Mouse (Mus musculus) liver, embryonic 14.5 days (tissue): ENCODE data around the gene Slc16a9. TPM values are rescaled to one million over a fixed set of nuclear protein-coding genes. Genes with fewer than 3 reads are reported as not detected.
A peak's percentile ranks its signal among the peaks of the same experiment; 100 is the strongest.

ENCODE experiments used
- ATAC-seq: fragments of 200-750 bp; cut with Nextera tagmentation; 2 replicates; pipeline ENCODE4 v1.8.0; 2017; ENCODE audit warnings: moderate number of reproducible peaks, mild to moderate bottlenecking, moderate library complexity; ENCODE audit not compliant: insufficient read depth
- DNase-seq, 3 experiments: peaks; one replicate each; pipeline ENCODE4 v3.0.0-alpha.2; 2012 to 2013; ENCODE audit warnings: low read depth in 3 of 3, low spot score in 3 of 3
- H3K27ac ChIP-seq: fragments of 300-500 bp; sonication (generic); 2 replicates; pipeline ENCODE4 v1.5.1; 2014; ENCODE audit warnings: moderate library complexity, mild to moderate bottlenecking, control low read depth, inconsistent platforms
- H3K27me3 ChIP-seq: fragments of 300-500 bp; sonication (generic); 2 replicates; pipeline ENCODE4 v1.6.1; 2014; ENCODE audit warnings: mild to moderate bottlenecking, low read length, moderate library complexity; ENCODE audit not compliant: control insufficient read depth, insufficient read depth
- H3K36me3 ChIP-seq: fragments of 300-500 bp; sonication (generic); replicated peaks from 2 replicates; pipeline ENCODE4 v1.6.1; 2014; ENCODE audit warnings: low read depth; ENCODE audit not compliant: control insufficient read depth, insufficient read depth
- H3K4me1 ChIP-seq, 2 experiments: fragments of 200-500 bp in 1 of 2; fragments of 300-500 bp in 1 of 2; sonication (generic) in 1 of 2; replicated peaks; 2 replicates each; pipeline ENCODE4 v1.6.1; 2012 to 2014; ENCODE audit warnings: antibody characterized with exemption in 1 of 2, inconsistent platforms in 1 of 2, low read length in 1 of 2; ENCODE audit not compliant: control insufficient read depth in 2 of 2, insufficient read depth in 2 of 2
- H3K4me2 ChIP-seq: fragments of 300-500 bp; sonication (generic); 2 replicates; pipeline ENCODE4 v1.6.1; 2014; ENCODE audit warnings: low read depth, mild to moderate bottlenecking, control low read depth, moderate library complexity
- H3K4me3 ChIP-seq, 2 experiments: fragments of 200-500 bp in 1 of 2; fragments of 300-500 bp in 1 of 2; sonication (generic) in 1 of 2; 2 replicates each; pipeline ENCODE4 v1.5.1; 2012 to 2014; ENCODE audit warnings: low read depth in 2 of 2, low read length in 2 of 2, mild to moderate bottlenecking in 2 of 2, control low read depth in 1 of 2, inconsistent platforms in 1 of 2, moderate library complexity in 1 of 2; ENCODE audit not compliant: insufficient read depth in 1 of 2
- H3K9ac ChIP-seq: fragments of 300-500 bp; sonication (generic); replicated peaks from 2 replicates; pipeline ENCODE4 v1.6.1; 2014; ENCODE audit warnings: mild to moderate bottlenecking, control low read depth, moderate library complexity
- H3K9me3 ChIP-seq: fragments of 300-500 bp; sonication (generic); 2 replicates; pipeline ENCODE4 v1.6.1; 2016; ENCODE audit warnings: low read length, mixed read lengths; ENCODE audit not compliant: control insufficient read depth
- CTCF ChIP-seq: IDR thresholded peaks from 2 replicates; pipeline ENCODE4 v1.5.1; 2016; ENCODE audit warnings: antibody characterized with exemption, low read depth, control low read depth
- EP300 ChIP-seq: IDR thresholded peaks from 2 replicates; pipeline ENCODE4 v1.6.1; 2016; ENCODE audit warnings: antibody characterized with exemption, low read depth
- WGBS: fragments of 180-500 bp; shearing (Covaris S2); extraction: QIAGEN DNeasy Blood & Tissue Kit; methylation state at CpG from one replicate; pipeline ENCODE4 v1.1.7; 2014; ENCODE audit not compliant: insufficient replicate concordance; 5-methylcytosine and 5-hydroxymethylcytosine counted together
- polyA plus RNA-seq, 2 experiments: library from polyadenylated mRNA; depleted of rRNA in 1 of 2; stranded (reverse) in 1 of 2; unstranded in 1 of 2; fragments of >200 nt; fragmentation: Nextera tagmentation in 1 of 2; extraction: Ambion mirVana in 1 of 2; gene quantifications; 2 replicates each; pipeline versions ENCODE4 v1.2.1 to v1.2.3; 2012 to 2014

The Slc16a9 gene
- polyA plus RNA-seq, 2 experiments = 0.27 to 0.39 TPM

- ATAC-seq = no peak
Observed at GRCm38 (mm10) chr10:70317394-70317965, 72.6 kb downstream of the Slc16a9 start.

GRCm38 (mm10) chr10:70318630-70319029 is 73.7 kb downstream of the Slc16a9 start:
- ATAC-seq = no peak
- Histone ChIP-seq H3K36me3 (no peaks in the 10 kb centered on the region), H3K4me1 (no peaks in the 10 kb centered on the region), H3K27me3 (no peaks in the 10 kb centered on the region), H3K27ac (no peak overlapping the region), H3K4me2 (no peak overlapping the region), H3K4me3 (no peak overlapping the region), H3K9ac (no peak overlapping the region), H3K9me3 (no peaks in the 10 kb centered on the region)
- 11% methylated on average over 3 of the region's 3 CpGs for WGBS
- DNase-seq = peak; percentile 3 to 7 (median 4)
- TF ChIP-seq CTCF (peak; percentile 69), EP300 (no peak)

More at GRCm38 (mm10) chr10:70317394-70317965, 72.6 kb downstream of the Slc16a9 start:
- no peaks in the 10 kb centered on the region for H3K4me1 ChIP-seq
- H3K9me3 ChIP-seq = no peaks in the 10 kb centered on the region
- WGBS = 61% methylated on average over 13 of the region's 13 CpGs
- H3K27ac ChIP-seq = no peak overlapping the region
- no peak overlapping the region for H3K4me2 ChIP-seq
- no peak overlapping the region for H3K4me3 ChIP-seq
- no peaks in the 10 kb centered on the region for H3K36me3 ChIP-seq
- H3K27me3 ChIP-seq = no peaks in the 10 kb centered on the region
- no peak for DNase-seq
- TF ChIP-seq CTCF (no peak), EP300 (no peak)
- H3K9ac ChIP-seq = no peak overlapping the region

GRCm38 (mm10) chr10:70325518-70325917 is 80.6 kb downstream of the Slc16a9 start:
- Histone ChIP-seq H3K27ac (no peak overlapping the region), H3K4me3 (no peak overlapping the region), H3K4me2 (no peak overlapping the region), H3K9ac (no peak overlapping the region), H3K36me3 (no peaks in the 10 kb centered on the region), H3K9me3 (no peaks in the 10 kb centered on the region), H3K27me3 (no peaks in the 10 kb centered on the region), H3K4me1 (no peaks in the 10 kb centered on the region)
- 20% methylated on average over 2 of the region's 2 CpGs for WGBS
- ATAC-seq (no peak), DNase-seq (no peak)
- TF ChIP-seq EP300 (no peak), CTCF (no peak)

- no peak overlapping the region for H3K4me3 ChIP-seq
- no peak for DNase-seq
- H3K27ac ChIP-seq = no peak overlapping the region
- ATAC-seq = no peak
- WGBS = 59% methylated on average over 6 of the region's 6 CpGs
- H3K27me3 ChIP-seq = no peaks in the 10 kb centered on the region
- no peaks in the 10 kb centered on the region for H3K36me3 ChIP-seq
- no peak for TF ChIP-seq EP300
- no peak for TF ChIP-seq CTCF
- no peaks in the 10 kb centered on the region for H3K9me3 ChIP-seq
- no peak overlapping the region for H3K4me2 ChIP-seq
- H3K9ac ChIP-seq = no peak overlapping the region
- H3K4me1 ChIP-seq = no peaks in the 10 kb centered on the region
Observed at GRCm38 (mm10) chr10:70327331-70327730, 82.4 kb downstream of the Slc16a9 start.

GRCm38 (mm10) chr10:70328139-70328538 is 83.2 kb downstream of the Slc16a9 start:
- Histone ChIP-seq H3K27me3 (no peaks in the 10 kb centered on the region), H3K36me3 (no peaks in the 10 kb centered on the region), H3K4me1 (no peaks in the 10 kb centered on the region), H3K4me2 (no peak overlapping the region), H3K4me3 (no peak overlapping the region), H3K27ac (no peak overlapping the region), H3K9ac (no peak overlapping the region), H3K9me3 (no peaks in the 10 kb centered on the region)
- TF ChIP-seq CTCF (no peak), EP300 (no peak)
- WGBS = 73% methylated on average over 9 of the region's 9 CpGs
- DNase-seq = no peak
- ATAC-seq = no peak

Other genes with a start within 250 kb of the Slc16a9 start
- 6.7 and 8.3 TPM in 2 replicates for gene Ccdc6, start 148.0 kb upstream of the Slc16a9 start, polyA plus RNA-seq (2012; rRNA removed)
- gene Ccdc6, start 148.0 kb upstream of the Slc16a9 start, polyA plus RNA-seq (2014; fragmentation: Nextera tagmentation; extraction: Ambion mirVana) = 9.5 and 10.7 TPM in 2 replicates
- gene Mrln, start 40.4 kb upstream of the Slc16a9 start, polyA plus RNA-seq (2012; rRNA removed) = 0.15 TPM in 1 of 2 replicates, not detected in the other
- gene Mrln, start 40.4 kb upstream of the Slc16a9 start, polyA plus RNA-seq (2014; fragmentation: Nextera tagmentation; extraction: Ambion mirVana) = not detected in 2 replicates
- gene Fam13c, start 195.4 kb downstream of the Slc16a9 start, polyA plus RNA-seq (2012; rRNA removed) = 0.06 and 0.11 TPM in 2 replicates
- gene Fam13c, start 195.4 kb downstream of the Slc16a9 start, polyA plus RNA-seq (2014; fragmentation: Nextera tagmentation; extraction: Ambion mirVana) = 0.08 and 0.10 TPM in 2 replicates